Mouse (Mus musculus) myocyte (in vitro differentiated cells): ENCODE data around the gene Nfia. TPM values are rescaled to one million over a fixed set of nuclear protein-coding genes. Genes with fewer than 3 reads are reported as not detected.

ENCODE experiments used
- H3K27me3 ChIP-seq: one replicate; pipeline ENCODE4 v1.6.1; 2011; ENCODE audit not compliant: control insufficient read depth, insufficient read depth, insufficient read length
- H3K36me3 ChIP-seq: one replicate; pipeline ENCODE4 v1.6.1; 2011; ENCODE audit not compliant: control insufficient read depth, insufficient read depth
- H3K4me2 ChIP-seq: one replicate; pipeline ENCODE4 v1.6.1; 2011; ENCODE audit warnings: low read depth, control low read depth
- H3K4me3 ChIP-seq: one replicate; pipeline ENCODE4 v1.5.1; 2011; ENCODE audit warnings: mild to moderate bottlenecking, control low read depth, moderate library complexity
- H3K79me2 ChIP-seq: one replicate; pipeline ENCODE4 v1.6.1; 2011; ENCODE audit not compliant: control insufficient read depth, insufficient read depth
- H3ac ChIP-seq: one replicate; pipeline ENCODE4 v1.6.1; 2011; ENCODE audit not compliant: control insufficient read depth, insufficient read length
- CEBPB ChIP-seq: IDR thresholded peaks from 2 replicates; pipeline ENCODE4 v1.6.1; 2011; ENCODE audit warnings: mild to moderate bottlenecking, moderate library complexity; ENCODE audit not compliant: poor library complexity, insufficient read depth, severe bottlenecking
- E2F4 ChIP-seq: IDR thresholded peaks from one replicate; pipeline ENCODE4 v1.6.1; 2011; ENCODE audit warnings: mild to moderate bottlenecking, control low read depth, moderate library complexity; ENCODE audit not compliant: insufficient read depth
- MAX ChIP-seq: IDR thresholded peaks from one replicate; pipeline ENCODE4 v1.6.1; 2011; ENCODE audit warnings: low read depth, mild to moderate bottlenecking, control low read depth
- MYOD1 ChIP-seq, 3 experiments: IDR thresholded peaks; one replicate each; pipeline ENCODE4 v1.6.1; 2011; ENCODE audit warnings: control low read depth in 2 of 3, low read depth in 2 of 3, mild to moderate bottlenecking in 2 of 3, moderate library complexity in 1 of 3; ENCODE audit not compliant: insufficient read length in 2 of 3, control insufficient read depth in 1 of 3
- MYOG ChIP-seq, 3 experiments: IDR thresholded peaks; one replicate each; pipeline ENCODE4 v1.6.1; 2011; ENCODE audit warnings: control low read depth in 2 of 3, low read depth in 2 of 3, mild to moderate bottlenecking in 2 of 3; ENCODE audit not compliant: insufficient read length in 2 of 3, control insufficient read depth in 1 of 3, insufficient read depth in 1 of 3
- POLR2A ChIP-seq: IDR thresholded peaks from one replicate; pipeline ENCODE4 v1.6.1; 2011; ENCODE audit warnings: low read depth, mild to moderate bottlenecking, control low read depth, moderate library complexity; ENCODE audit not compliant: insufficient read length
- POLR2AphosphoS2 ChIP-seq: IDR thresholded peaks from one replicate; pipeline ENCODE4 v1.6.1; 2011; ENCODE audit warnings: low read depth, control low read depth; ENCODE audit not compliant: insufficient read length
- REST ChIP-seq: IDR thresholded peaks from one replicate; pipeline ENCODE4 v1.6.1; 2011; ENCODE audit warnings: mild to moderate bottlenecking, control low read depth, moderate library complexity; ENCODE audit not compliant: insufficient read depth, insufficient read length
- SRF ChIP-seq: IDR thresholded peaks from one replicate; pipeline ENCODE4 v1.6.1; 2011; ENCODE audit warnings: low read depth; ENCODE audit not compliant: control insufficient read depth, insufficient read length
- TCF12 ChIP-seq: IDR thresholded peaks from one replicate; pipeline ENCODE4 v1.6.1; 2011; ENCODE audit warnings: mild to moderate bottlenecking, control low read depth; ENCODE audit not compliant: poor library complexity, insufficient read depth, severe bottlenecking
- TCF3 ChIP-seq: IDR thresholded peaks from one replicate; pipeline ENCODE4 v1.6.1; 2011; ENCODE audit warnings: low read depth, control low read depth; ENCODE audit not compliant: insufficient read length
- USF1 ChIP-seq: IDR thresholded peaks from one replicate; pipeline ENCODE4 v1.6.1; 2011; ENCODE audit warnings: low read depth, mild to moderate bottlenecking, control low read depth, moderate library complexity
- polyA plus RNA-seq: library from polyadenylated mRNA; unstranded; fragments of >200 nt; fragmentation: generic; extraction: Trizol; gene quantifications from one replicate; pipeline ENCODE4 v1.2.1, GENCODE M21; 2012; ENCODE audit warnings: missing spikeins

Gene Nfia
- polyA plus RNA-seq, 1 experiment: 0.25 TPM

DNA sequence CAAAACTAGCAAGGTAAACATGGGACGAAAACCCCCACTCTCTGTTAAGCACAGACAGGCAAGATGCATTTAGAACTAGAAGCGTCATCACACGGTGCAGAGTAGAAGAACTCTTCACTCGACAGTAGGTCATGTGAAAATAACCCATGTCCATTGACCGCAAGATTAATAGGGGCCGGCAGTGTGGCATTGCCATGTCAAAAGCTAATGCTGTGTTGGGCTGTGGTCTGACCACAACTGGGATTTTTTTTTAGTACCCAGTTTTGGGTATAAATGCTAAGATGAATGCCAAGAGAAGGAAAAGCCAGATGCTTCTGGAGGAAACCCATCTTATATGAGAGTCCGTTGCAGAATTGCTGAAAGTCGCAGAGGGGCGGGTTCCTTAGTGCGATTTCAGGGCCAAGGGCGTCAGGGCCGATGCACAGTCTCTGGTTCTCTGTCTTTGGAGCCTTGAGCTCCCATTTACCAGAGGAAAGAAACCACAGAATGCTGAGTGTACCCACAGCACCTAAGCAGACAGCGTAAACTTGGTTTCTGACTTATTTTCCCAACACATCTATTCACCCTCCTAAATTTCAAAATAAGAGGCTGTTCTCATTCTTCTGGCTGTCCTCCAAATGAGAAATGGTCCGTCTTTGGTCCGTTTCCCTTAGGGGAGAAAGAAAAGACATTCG, 58.5 kb downstream of the Nfia start:
- Histone ChIP-seq H3K4me3 (no peak overlapping the region), H3K4me2 (no peak overlapping the region), H3K36me3 (no peaks in the 10 kb centered on the region), H3K27me3 (no peaks in the 10 kb centered on the region), H3K79me2 (no peaks in the 10 kb centered on the region), H3ac (no peak overlapping the region)
- TF ChIP-seq CEBPB: no peak
- TF ChIP-seq SRF: no peak
- TF ChIP-seq MAX: no peak
- TF ChIP-seq TCF3: no peak
- TF ChIP-seq MYOG (IDR thresholded peaks at IDR 0.05; ENCODE audit: control insufficient read depth in 1 of 3, insufficient read depth in 1 of 3, insufficient read length in 2 of 3, low read depth in 2 of 3): no peak
- no peak for TF ChIP-seq REST
- no peak for TF ChIP-seq POLR2A
- no peak for TF ChIP-seq E2F4
- no peak for TF ChIP-seq USF1
- no peak for TF ChIP-seq MYOD1 (IDR thresholded peaks at IDR 0.05; ENCODE audit: control insufficient read depth in 1 of 3, insufficient read length in 2 of 3, low read depth in 2 of 3)
- TF ChIP-seq POLR2AphosphoS2: no peak
- no peak for TF ChIP-seq TCF12

DNA sequence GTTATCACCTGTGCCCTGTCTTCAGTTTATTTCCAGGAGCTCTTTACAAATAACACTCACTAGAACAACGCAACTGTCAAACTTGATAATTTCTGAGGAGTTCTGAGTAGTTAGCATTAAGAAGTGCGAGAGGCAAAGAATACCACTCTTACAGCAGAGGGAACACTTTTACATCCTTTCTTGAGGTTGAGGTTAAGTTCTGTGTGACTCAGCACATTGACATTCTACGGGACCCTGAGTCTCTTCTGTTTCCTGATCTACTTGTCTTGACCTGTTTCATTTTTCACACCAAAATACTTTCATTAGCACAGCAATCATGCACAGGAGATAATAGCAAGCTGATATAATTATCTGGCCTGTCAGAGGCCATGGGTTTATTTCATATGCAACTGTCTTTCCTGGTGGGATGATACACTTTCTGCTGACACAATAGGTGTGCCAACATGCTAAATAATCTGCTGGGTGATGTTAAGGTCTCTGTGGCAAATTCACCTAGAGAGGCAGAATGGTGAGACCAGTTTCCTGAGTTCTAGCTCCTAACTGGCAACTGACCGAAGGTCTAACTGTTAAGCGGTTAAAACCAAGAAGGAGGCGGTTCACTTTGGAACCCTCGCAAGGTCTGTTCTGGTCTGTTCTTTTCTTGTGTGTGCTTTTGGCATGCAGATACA, 59.2 kb downstream of the Nfia start:
- Histone ChIP-seq H3K27me3 (no peaks in the 10 kb centered on the region), H3ac (no peak overlapping the region), H3K4me2 (no peak overlapping the region), H3K36me3 (no peaks in the 10 kb centered on the region), H3K79me2 (no peaks in the 10 kb centered on the region), H3K4me3 (no peak overlapping the region)
- TF ChIP-seq REST (no peak), TCF3 (no peak), E2F4 (no peak), POLR2A (no peak), POLR2AphosphoS2 (no peak)

DNA sequence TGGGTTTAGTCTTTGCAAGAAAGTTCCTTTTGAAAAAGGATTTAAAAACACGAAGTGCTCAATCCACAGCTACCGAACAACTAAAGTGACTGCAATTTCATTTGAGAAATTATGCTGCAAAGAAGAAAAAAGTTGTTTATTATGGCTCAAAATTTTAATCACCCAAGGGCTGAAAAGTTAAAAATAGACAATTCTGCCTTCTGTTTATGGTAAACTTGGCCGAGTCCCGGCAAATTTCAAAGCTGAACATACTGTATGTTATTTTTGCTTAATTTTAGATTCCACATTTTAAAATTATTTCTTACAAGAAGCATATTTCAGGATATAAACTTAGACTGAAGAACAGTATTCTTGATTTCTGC, 59.7 kb downstream of the Nfia start:
- H3K4me2 ChIP-seq: no peak overlapping the region
- H3K79me2 ChIP-seq: no peaks in the 10 kb centered on the region
- no peak overlapping the region for H3ac ChIP-seq
- no peak for TF ChIP-seq MYOD1 (IDR thresholded peaks at IDR 0.05; ENCODE audit: control insufficient read depth in 1 of 3, insufficient read length in 2 of 3, low read depth in 2 of 3)
- no peak for TF ChIP-seq TCF3
- no peak for TF ChIP-seq CEBPB
- no peak for TF ChIP-seq TCF12
- H3K36me3 ChIP-seq: no peaks in the 10 kb centered on the region
- no peak overlapping the region for H3K4me3 ChIP-seq
- H3K27me3 ChIP-seq: no peaks in the 10 kb centered on the region

DNA sequence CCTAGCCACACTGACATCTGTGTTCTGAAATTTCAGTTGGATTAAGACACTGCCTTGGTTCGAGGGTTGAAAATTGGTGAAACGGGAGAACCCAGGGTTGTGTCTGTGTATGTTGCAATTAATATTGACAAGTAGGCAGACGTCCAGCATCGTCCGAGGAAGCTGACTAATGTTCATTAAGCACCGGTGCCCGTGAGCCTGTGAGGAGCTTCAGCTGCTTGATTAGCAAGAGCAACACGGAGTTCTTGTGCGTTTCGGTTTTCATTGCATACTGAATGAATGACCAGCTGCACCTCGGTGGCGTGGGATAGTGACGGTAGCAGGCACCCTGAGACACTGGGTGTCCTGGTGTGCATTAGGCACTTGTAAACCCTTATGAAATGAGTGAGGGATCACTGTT, 64.3 kb downstream of the Nfia start:
- Histone ChIP-seq H3K4me2 (no peak overlapping the region), H3K4me3 (no peak overlapping the region), H3K36me3 (no peaks in the 10 kb centered on the region), H3K27me3 (no peaks in the 10 kb centered on the region), H3ac (no peak overlapping the region), H3K79me2 (no peaks in the 10 kb centered on the region)
- TF ChIP-seq MAX: no peak
- no peak for TF ChIP-seq POLR2A
- TF ChIP-seq REST: no peak
- no peak for TF ChIP-seq TCF3
- no peak for TF ChIP-seq MYOG (IDR thresholded peaks at IDR 0.05; ENCODE audit: control insufficient read depth in 1 of 3, insufficient read depth in 1 of 3, insufficient read length in 2 of 3, low read depth in 2 of 3)
- no peak for TF ChIP-seq USF1
- TF ChIP-seq MYOD1 (IDR thresholded peaks at IDR 0.05; ENCODE audit: control insufficient read depth in 1 of 3, insufficient read length in 2 of 3, low read depth in 2 of 3): no peak
- TF ChIP-seq E2F4: no peak
- no peak for TF ChIP-seq POLR2AphosphoS2
- no peak for TF ChIP-seq SRF
- no peak for TF ChIP-seq CEBPB
- no peak for TF ChIP-seq TCF12

DNA sequence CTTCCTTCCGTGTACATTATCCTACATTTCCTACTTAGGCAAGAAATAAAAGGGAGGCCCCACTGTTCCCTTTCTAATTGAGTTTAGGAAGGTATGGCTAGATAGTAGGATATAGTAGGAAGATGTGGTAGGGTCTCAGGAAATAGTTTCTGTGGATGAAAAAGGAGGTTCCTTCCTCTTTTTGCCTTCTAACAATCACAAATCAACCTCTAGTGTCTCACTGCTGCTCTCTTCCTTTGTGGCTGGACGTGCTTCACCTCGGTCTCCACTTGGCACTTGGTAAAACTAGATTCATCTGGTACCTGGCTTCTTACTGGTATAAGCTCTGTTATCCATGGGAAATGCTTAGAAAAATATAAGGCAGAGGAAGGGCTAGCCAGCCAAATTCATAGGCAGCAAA, 65.2 kb downstream of the Nfia start:
- H3K27me3 ChIP-seq: no peaks in the 10 kb centered on the region
- H3K4me2 ChIP-seq: no peak overlapping the region
- TF ChIP-seq MAX (no peak), REST (no peak), POLR2AphosphoS2 (no peak), TCF3 (no peak), MYOD1 (IDR thresholded peaks at IDR 0.05; ENCODE audit: control insufficient read depth in 1 of 3, insufficient read length in 2 of 3, low read depth in 2 of 3) (no peak), SRF (no peak), CEBPB (no peak), POLR2A (no peak), E2F4 (no peak), MYOG (IDR thresholded peaks at IDR 0.05; ENCODE audit: control insufficient read depth in 1 of 3, insufficient read depth in 1 of 3, insufficient read length in 2 of 3, low read depth in 2 of 3) (no peak), USF1 (no peak), TCF12 (no peak)
- no peak overlapping the region for H3ac ChIP-seq
- no peak overlapping the region for H3K4me3 ChIP-seq
- H3K79me2 ChIP-seq: no peaks in the 10 kb centered on the region
- H3K36me3 ChIP-seq: no peaks in the 10 kb centered on the region
